Mouse (Mus musculus) MEL (cell line): ENCODE data around the gene Smc1b.

ENCODE experiments used
- POLR2A ChIP-seq, 2 experiments: IDR thresholded peaks; 2 replicates each; pipeline ENCODE4 v1.6.1; 2011 to 2012; ENCODE audit warnings: low read length in 2 of 2, mild to moderate bottlenecking in 2 of 2, control low read depth in 1 of 2, improper control_type of control experiment in 1 of 2, low read depth in 1 of 2, moderate library complexity in 1 of 2; ENCODE audit not compliant: control insufficient read depth in 1 of 2, insufficient read depth in 1 of 2, poor library complexity in 1 of 2
- ZC3H11A ChIP-seq: IDR thresholded peaks from 2 replicates; pipeline ENCODE4 v1.6.1; 2012; ENCODE audit warnings: low read depth, mild to moderate bottlenecking, inconsistent platforms, low read length, improper control_type of control experiment

- TF ChIP-seq POLR2A (IDR thresholded peaks at IDR 0.05; ENCODE audit: control insufficient read depth in 1 of 2, insufficient read depth in 1 of 2, low read depth in 1 of 2, low read length in 2 of 2, poor library complexity in 1 of 2) (no peak), ZC3H11A (no peak)
Observed at GRCm38 (mm10) chr15:85154091-85154490, 22.3 kb upstream of the Smc1b start.
